Mouse (Mus musculus) Muller cell, postnatal 12 days (primary cell): ENCODE measurements around the gene Tbata.
A peak's percentile ranks its signal among the peaks of the same experiment; 100 is the strongest.

Experiments used
- DNase-seq: peaks from one replicate; pipeline ENCODE4 v3.0.0-alpha.2; 2015; ENCODE audit errors: inconsistent ontology term

The Tbata gene

DNA sequence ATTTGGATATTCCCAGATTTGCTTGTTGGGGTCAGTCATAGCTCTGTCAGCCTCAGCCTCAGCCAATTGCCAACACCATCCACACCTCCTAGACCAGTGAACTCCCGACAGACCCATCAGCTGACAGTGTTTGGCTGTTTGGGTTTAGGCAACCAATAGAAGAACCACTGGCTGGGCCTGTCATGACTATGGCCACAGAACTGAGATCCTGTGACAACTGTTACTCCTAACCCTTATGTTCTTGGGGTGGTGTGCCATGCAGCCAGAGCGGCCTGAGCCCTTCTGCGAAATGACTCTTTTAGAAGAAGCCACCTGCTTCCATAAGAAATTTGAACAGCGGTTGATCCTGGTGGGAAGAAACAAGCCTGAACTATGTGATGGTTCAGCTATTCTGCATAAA is 39.4 kb downstream of the Tbata start:
- no peak for DNase-seq

DNA sequence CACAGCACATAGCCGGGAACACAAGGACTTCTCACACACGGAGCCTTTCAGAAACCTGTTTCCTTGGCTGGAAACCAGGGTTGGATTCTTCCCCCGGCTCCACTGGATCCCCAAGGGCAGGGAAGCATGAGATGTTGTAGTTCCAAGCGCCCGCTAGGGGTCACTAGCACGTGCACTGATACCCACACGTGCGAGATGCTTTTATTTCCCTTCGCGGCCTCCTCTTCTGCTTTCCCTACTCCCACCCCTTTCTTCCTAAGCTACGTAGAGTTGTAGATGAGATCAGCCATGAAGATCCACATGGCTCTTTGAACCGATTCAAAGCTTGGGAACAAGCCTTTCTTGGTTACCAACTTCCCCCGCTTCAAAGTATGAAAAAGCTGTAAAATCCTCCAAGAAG is 40.0 kb downstream of the Tbata start:
- DNase-seq: peak; percentile 31

DNA sequence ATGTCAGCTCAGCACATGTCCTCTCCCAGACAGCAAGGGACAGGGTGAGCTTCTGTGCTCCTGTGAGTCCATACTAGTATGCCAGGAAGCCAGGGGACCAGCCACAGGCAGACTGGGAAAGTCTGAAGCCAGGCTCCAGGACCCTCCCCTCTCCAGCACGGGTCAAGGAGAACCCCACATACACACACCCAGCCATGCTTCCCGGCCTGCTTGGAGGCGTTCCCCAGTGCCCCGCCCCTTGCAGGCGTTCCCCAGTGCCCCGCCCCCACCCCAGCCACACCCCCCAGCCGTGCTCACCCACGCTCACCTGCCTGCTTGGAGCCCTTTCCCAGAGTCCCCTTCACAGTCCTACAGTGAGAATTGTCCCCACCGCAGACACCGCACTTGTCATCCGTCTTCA is 41.1 kb downstream of the Tbata start:
- no peak for DNase-seq

DNA sequence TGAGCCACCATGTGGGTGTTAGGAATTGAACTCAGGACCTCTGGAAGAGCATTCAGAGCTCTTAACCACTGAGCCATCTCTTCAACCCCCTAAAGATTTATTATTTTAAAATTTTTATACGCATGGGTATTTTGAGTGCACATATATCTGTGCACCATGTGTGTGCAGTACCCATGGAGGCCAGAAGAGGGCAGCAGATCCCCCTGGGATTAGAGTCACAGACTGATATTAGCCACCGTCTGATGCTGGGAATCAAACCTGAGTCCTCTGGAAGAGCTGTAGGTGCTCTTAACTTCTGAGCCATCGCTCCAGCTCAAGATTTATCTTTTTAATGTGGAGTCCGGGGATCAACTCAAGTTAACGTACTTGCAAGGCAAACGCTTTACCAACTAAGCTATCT is 43.9 kb downstream of the Tbata start:
- no peak for DNase-seq

GRCm38 (mm10) chr10:61216163-61216562 is 44.4 kb downstream of the Tbata start:
- no peak for DNase-seq

- DNase-seq: no peak
Observed at GRCm38 (mm10) chr10:61219318-61219717, 47.6 kb downstream of the Tbata start.

DNA sequence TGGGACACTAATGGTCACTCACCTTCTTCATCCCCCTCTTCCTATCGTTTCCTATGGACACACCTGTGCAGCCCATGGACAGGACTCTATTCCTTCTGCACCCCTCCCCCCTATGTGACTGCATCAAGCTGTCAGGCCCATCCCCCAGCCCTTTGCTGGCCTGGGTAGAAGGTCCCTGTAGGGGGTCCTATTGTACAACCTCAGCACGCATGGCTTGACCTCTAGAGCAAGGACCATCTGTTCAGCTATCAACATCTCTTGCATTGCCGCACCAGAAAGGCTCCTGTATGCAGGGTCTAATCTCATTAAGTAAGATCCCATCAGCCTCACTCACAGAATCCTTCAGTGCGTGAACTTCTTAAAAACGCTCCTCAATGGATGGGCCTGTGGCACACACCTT is 53.9 kb downstream of the Tbata start:
- DNase-seq: no peak

DNA sequence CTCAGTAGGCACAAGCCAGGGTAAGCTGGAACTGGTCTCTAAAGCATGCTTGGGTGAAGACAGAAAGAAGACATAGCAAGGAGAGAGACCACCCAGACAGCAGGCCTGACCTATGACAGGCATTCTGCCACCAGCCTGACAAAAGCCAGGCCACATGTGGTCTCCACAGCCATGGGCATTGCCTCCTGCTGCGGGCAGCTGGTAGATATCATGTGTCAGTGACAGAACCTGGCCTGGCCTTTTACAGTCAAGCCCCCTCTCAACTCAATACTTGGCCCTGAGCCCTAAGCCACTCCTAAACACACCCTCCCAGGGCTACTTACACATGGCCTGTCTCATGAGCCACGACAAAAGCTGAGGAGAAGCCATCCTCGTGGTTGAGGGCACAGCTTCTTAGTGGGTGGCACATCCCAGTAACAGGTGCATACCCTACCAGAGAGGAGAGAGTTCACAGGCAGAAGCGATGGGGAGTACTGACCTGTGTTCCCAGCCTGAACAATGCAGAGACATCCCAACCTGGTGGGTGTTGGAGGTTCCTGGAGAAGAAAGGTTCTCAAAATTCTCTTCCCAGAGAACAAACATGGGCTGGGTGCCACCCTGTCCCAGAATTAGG is 55.1 kb downstream of the Tbata start:
- DNase-seq: no peak

- no peak for DNase-seq
Observed at GRCm38 (mm10) chr10:61231756-61232155, 60.0 kb downstream of the Tbata start.

DNA sequence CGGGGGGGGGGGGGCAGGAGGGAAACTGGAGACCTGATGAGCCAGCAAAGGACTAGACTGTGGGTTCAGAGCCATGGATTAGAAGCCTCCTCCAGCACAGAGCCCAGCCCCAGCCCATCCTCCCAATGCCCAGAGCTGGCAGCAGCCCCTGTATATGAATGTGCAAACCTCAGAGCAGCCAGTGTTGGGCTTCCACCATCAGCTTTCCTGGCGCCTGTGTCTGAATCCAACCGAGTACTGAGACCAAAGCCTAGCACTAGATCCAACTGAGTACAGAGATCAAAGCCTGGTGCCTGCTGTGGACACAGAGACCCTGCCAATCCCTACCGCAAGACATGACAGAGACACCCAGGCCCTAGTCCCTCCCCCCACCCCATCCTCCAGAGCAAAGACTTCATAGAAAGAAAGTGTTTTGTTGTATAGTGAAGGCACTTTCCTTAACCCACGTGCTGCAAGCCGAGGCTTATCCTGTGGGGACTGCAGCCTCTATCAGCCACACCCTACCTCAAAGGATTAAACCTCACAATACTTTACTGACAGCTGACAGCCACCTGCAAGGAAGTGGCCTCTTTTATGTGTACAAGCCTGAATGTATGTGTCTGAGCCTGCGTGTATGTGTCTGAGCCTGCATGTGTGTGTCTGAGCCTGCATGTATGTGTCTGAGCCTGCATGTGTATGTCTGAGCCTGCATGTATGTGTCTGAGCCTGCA is 61.3 kb downstream of the Tbata start:
- peak; percentile 40 for DNase-seq

GRCm38 (mm10) chr10:61234319-61234718 is 62.6 kb downstream of the Tbata start:
- no peak for DNase-seq

GRCm38 (mm10) chr10:61235677-61236267 is 64.0 kb downstream of the Tbata start:
- no peak for DNase-seq

DNA sequence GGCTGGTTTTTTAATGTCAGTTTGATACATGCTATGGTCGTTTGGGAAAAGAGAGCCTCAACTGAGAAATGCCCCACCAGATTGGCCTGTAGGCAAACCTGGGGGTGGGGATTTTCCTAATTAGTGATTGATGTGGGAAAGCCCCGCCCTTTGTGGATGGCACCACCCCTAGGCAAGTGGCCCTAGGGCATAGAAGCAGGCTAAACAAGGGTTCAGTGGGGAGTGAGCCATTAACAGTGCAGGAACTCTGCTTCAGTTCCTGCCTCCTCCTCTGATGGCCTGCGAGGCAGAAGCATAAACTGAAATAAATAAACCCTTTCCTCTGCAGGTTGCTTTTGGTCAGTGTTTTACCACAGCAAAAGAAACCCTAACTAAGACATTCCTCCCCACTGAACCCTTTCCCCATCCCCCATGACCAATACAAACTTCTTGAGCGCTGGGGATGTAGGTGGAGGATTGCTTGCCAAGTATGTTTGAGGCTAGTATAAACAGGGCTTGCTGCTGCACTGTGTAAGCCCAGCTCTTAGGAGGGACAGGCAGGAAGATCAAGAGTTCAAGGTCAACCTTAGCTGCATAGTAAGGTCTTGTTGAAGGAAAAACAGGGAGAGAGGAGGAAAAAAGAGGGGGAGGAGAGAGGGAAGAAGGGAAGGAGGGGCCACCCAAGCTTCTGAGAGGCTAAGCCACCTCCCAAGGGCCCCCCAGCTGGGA is 65.1 kb downstream of the Tbata start:
- DNase-seq: no peak

- DNase-seq: no peak
Observed at GRCm38 (mm10) chr10:61237391-61237785, 65.6 kb downstream of the Tbata start.
